Mouse (Mus musculus) adrenal gland, adult 8-10 months (tissue): ENCODE measurements around the gene Gm29776. TPM values are rescaled to one million over a fixed set of nuclear protein-coding genes. Genes with fewer than 3 reads are reported as not detected.
A peak's percentile ranks its signal among the peaks of the same experiment; 100 is the strongest.

Source experiments
- DNase-seq: peaks from one replicate; pipeline ENCODE4 v3.0.0; 2022
- total RNA-seq, 4 experiments: library from RNA; stranded (reverse); gene quantifications; 2 replicates each; pipeline ENCODE4 v1.2.4; 2022

Gm29776 gene
- total RNA-seq, 4 experiments from 2014 or later: 0.19 to 0.59 TPM; not detected in 2

DNA sequence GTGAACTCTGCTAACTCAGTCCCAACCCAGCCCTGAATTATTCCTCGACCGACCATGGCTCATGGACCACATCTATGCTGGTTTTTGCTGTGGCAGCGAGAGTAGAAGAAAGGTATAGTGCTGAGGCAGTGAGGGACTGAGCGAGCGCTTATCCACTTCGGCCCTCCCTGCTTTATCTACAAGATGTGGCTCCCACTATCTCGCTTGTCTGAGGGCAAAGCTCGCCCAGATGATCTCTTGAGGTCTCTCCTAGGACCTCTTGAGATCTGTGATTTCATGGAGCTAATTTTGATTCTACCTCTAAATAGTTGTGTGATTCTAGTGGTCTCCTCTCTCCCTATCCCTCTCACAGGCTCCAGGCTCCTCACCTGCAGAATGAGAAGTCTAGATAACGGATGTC, 10.4 kb upstream of the Gm29776 start:
- no peak for DNase-seq

- DNase-seq: no peak
Observed at GRCm38 (mm10) chr14:54706589-54707320, 8.1 kb upstream of the Gm29776 start.

- peak; percentile 42 for DNase-seq
Observed at GRCm38 (mm10) chr14:54705844-54706243, 7.2 kb upstream of the Gm29776 start.

GRCm38 (mm10) chr14:54703207-54703606, 4.6 kb upstream of the Gm29776 start:
- DNase-seq: no peak

- peak; percentile 42 for DNase-seq
Observed at GRCm38 (mm10) chr14:54701298-54701697, 2.7 kb upstream of the Gm29776 start.

DNA sequence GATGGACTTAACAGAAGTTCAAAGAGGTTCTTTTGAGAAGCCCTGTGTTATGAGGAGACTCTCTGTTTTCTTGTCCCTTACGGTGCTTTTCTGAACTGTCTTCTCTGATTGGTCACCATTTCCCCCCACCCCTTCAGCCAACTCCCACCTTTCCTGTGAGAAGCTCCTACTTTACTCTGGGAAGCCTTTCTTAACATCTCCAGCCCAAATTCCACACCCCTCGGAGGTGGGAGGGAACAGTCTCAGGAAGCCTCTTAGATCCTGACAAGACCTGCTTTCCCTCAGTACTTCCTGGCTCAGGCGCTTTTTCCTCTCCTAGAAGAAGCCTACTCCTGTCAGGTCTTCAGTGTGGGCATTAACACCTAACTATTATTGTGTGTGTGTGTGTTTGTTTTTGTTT, 953 bp upstream of the Gm29776 start:
- no peak for DNase-seq

GRCm38 (mm10) chr14:54696752-54697151, 1.9 kb downstream of the Gm29776 start:
- no peak for DNase-seq

- no peak for DNase-seq
Observed at GRCm38 (mm10) chr14:54695042-54695441, 3.6 kb downstream of the Gm29776 start.

GRCm38 (mm10) chr14:54687251-54687650, 11.4 kb downstream of the Gm29776 start:
- DNase-seq: no peak

- DNase-seq: peak; percentile 100
Observed at GRCm38 (mm10) chr14:54686522-54687143, 12.0 kb downstream of the Gm29776 start, which contains the start of gene Acin1. Gene Acin1, minus strand, starts transcription at chr14:54686931.

DNA sequence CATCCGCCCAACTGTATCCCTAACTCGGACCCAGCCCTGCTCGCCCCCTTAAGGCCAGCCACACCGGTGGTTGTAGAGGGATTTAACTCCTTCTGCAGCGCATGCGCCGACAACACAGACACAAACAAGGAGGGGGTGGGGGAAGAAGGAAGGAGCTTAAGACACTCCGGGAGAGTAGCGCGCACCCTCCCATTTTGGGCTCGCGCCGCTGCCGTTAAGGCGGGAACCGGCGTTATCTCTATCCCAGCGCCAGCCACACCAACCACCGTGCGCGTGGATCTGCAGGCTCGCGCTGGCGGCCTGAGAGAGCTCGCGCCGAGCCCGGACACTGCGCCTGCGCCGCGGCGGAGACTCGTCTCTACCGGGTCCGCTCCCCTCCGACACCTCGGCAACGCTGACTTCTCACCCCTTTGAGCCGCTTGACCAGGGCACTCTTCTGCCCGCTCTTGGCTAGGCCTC, 12.5 kb downstream of the Gm29776 start, which contains the start of gene 1700123O20Rik:
Gene 1700123O20Rik, plus strand, starts transcription at position 154 of the 459 bp plus-strand sequence.
- DNase-seq: no peak

DNA sequence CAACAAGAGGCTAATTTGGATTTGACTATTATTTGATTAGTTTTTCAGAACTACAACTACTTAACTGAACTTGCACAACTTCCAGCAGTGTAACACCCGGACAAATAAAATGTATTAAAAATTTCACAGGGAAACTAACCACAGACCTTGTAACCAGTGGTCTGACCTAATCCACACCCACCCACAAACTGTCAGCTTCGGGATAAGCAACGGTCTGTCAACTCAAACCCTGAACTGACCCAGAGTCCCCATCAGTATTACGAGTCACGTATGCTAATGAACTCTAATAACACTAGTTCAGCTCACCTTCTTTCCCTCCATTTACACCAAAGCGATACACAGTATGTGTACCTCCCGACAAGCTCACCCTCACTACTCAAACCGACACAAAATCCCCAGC, 13.2 kb downstream of the Gm29776 start:
- no peak for DNase-seq

DNA sequence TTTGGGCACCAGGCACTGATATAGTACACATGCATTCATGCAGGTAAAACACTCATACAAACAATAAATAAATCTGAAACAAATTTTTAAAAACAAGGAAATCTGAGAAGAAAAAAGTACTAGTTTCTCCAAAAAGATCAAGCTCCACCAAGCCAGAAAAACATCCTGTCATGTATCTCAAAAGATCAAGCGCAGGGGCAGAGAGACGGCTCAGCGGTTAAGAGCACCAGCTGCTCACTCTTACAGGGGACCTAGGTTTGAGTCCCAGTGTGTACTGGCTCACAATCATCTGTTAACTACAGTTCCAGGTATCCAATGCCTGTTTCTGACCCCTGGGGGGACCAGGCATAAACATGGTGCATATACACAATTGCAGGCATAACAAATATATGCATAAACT, 16.2 kb downstream of the Gm29776 start:
- no peak for DNase-seq

DNA sequence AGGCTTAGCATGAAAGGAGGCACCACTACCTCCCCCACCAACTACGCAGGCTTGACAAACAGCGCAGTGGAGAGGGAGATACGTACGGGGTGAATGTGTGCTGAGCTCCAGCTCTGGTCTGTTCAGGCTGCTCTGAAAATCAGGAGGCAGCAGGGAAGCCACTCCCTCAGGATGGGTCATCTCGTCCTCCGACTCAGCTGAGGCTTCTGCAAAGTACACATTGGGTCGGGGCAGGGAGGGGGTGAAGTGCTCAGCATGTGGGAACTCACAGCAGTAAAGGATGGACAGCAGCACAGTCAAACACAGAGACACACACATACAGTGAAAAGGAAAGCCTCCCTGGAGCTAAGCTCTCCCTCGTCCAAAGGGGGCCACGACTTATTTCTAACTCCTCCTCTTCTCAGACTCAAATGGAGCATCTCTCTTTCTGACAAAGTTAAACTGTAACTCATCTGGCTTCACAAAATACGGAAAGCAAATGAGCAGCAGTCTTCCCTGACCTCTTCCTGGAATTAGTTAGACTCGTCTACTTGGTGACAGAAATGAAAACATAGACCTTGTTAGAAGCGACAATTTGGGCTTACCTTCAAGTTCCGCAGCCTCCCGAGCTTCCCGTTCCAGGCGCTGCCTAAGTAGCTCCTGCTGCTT, 19.9 kb downstream of the Gm29776 start:
- DNase-seq: no peak

- no peak for DNase-seq
Observed at GRCm38 (mm10) chr14:54676290-54676689, 22.3 kb downstream of the Gm29776 start.

DNA sequence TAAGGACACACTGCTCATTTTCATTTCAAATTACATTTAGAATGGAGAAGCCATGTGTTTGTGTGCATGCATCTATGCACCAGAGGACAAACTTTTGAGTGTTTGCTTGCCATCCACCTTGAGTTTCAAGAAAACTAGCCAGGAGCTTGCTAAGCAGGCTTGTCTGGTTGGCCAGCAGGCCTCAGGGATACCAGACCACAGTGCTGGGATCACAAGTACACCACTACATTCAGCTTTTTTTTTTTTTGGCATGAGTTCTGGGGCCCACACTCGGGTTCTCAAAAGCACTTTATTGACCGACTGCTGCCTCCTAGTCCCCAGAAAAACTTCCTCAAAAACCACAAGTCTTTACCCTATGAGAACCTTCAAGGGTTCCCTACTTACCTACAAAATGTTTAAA, 24.3 kb downstream of the Gm29776 start:
- no peak for DNase-seq

- DNase-seq: no peak
Observed at GRCm38 (mm10) chr14:54669381-54669780, 29.3 kb downstream of the Gm29776 start.

- no peak for DNase-seq
Observed at GRCm38 (mm10) chr14:54664477-54665222, 34.0 kb downstream of the Gm29776 start.

GRCm38 (mm10) chr14:54660009-54660408, 38.6 kb downstream of the Gm29776 start:
- DNase-seq: no peak

DNA sequence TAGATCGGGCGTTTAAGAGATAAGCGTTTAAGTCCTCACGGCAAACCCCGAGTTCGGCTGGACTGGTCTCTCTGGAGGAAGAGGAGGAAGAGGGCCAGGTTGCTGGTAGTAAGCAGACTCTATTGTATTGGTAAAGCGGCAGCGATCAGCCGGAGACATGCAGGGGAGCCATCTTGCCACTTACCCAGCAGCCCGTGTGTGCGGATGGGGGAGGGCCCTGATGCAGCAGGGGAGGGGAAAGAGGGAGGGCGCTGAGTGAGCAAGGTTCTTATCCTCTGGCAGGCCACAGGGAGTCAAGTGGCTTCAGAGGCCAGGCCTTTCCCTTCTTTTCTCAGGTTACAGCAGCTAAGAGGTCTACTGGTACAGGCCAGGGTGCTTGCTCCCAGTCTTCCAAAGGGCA, 45.1 kb downstream of the Gm29776 start:
- DNase-seq: peak; percentile 88

GRCm38 (mm10) chr14:54652787-54653186, 45.8 kb downstream of the Gm29776 start:
- no peak for DNase-seq

DNA sequence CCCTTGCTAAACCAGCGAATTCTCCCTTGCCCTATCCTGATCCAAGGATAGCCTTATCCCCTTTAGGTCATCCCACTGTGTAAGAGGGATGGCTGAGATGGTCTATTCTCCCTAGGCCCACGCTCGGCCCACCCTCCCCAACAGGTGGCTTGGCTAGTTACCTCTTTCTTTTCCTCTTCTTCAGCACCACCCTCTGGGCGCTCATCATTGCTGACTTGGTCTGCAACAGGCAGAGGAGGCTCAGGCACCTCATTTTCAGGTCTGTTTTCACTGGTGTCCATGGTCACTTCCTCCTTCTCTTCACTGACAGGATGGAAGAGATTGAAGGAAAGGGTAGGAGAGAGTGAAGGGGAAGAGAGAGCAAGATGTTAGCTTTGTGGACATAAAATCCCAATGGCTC, 47.1 kb downstream of the Gm29776 start:
- no peak for DNase-seq
